Mouse (Mus musculus) hindbrain, embryonic 10.5 days (tissue): ENCODE data around the gene Peli1. TPM values are rescaled to one million over a fixed set of nuclear protein-coding genes. Genes with fewer than 3 reads are reported as not detected.
A peak's percentile ranks its signal among the peaks of the same experiment; 100 is the strongest.

Source experiments
- DNase-seq: peaks from one replicate; pipeline ENCODE4 v3.0.0-alpha.2; 2017; ENCODE audit warnings: low spot score
- H3K27ac ChIP-seq: fragments of 300-500 bp; sonication (generic); 2 replicates; pipeline ENCODE4 v1.5.1; 2016; ENCODE audit warnings: mild to moderate bottlenecking, moderate library complexity
- H3K27me3 ChIP-seq: fragments of 300-500 bp; sonication (generic); 2 replicates; pipeline ENCODE4 v1.6.1; 2016; ENCODE audit warnings: mild to moderate bottlenecking; ENCODE audit not compliant: poor library complexity, insufficient read depth, severe bottlenecking
- H3K36me3 ChIP-seq: fragments of 300-500 bp; sonication (generic); 2 replicates; pipeline ENCODE4 v1.6.1; 2016; ENCODE audit warnings: mild to moderate bottlenecking, moderate library complexity
- H3K4me1 ChIP-seq: fragments of 300-500 bp; sonication (generic); replicated peaks from 2 replicates; pipeline ENCODE4 v1.6.1; 2016; ENCODE audit warnings: mild to moderate bottlenecking
- H3K4me3 ChIP-seq: fragments of 300-500 bp; sonication (generic); 2 replicates; pipeline ENCODE4 v1.5.1; 2016; ENCODE audit warnings: mild to moderate bottlenecking, moderate library complexity
- H3K9me3 ChIP-seq: fragments of 300-500 bp; sonication (generic); 2 replicates; pipeline ENCODE4 v1.6.1; 2016; ENCODE audit warnings: mild to moderate bottlenecking, moderate library complexity
- WGBS: fragments of 180-500 bp; shearing (Covaris S2); methylation state at CpG from one replicate; pipeline ENCODE4 v1.1.7; 2016; 5-methylcytosine and 5-hydroxymethylcytosine counted together
- polyA plus RNA-seq: library from polyadenylated mRNA; unstranded; fragments of >200 nt; fragmentation: Nextera tagmentation; extraction: Ambion mirVana; gene quantifications from 2 replicates; pipeline ENCODE4 v1.2.1, GENCODE M21; 2016

Peli1 gene
- polyA plus RNA-seq, 1 experiment from 2014 or later: 75.9 TPM

DNA sequence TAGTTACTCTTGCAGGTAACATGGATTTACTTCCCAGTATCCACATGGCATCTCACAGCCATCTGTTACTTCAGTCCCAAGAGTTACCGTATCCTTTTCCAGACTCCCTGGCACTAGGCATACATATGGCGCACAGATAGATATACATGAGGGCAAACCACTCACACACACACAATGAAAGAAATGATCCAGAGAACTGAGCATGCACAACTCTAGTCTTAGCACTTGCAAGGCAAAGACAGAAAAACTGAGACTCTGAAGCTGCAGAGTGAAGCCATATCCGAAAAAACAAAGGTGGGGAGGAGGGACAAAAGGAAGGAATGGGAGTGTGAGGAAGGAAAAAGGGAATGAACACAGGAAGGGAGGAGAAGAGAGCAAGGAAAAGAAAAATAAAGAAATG lies 27.8 kb upstream of the Peli1 start:
- 93% methylated on average over 3 of the region's 3 CpGs for WGBS
- no peak overlapping the region for H3K27ac ChIP-seq
- no peak for DNase-seq
- no peaks in the 10 kb centered on the region for H3K9me3 ChIP-seq
- no peaks in the 10 kb centered on the region for H3K36me3 ChIP-seq
- H3K27me3 ChIP-seq: no peaks in the 10 kb centered on the region
- H3K4me3 ChIP-seq: no peak overlapping the region
- H3K4me1 ChIP-seq: 0 out of 2 replicates have a peak, but pooled peaks cover 3% of the 10 kb centered on the region

DNA sequence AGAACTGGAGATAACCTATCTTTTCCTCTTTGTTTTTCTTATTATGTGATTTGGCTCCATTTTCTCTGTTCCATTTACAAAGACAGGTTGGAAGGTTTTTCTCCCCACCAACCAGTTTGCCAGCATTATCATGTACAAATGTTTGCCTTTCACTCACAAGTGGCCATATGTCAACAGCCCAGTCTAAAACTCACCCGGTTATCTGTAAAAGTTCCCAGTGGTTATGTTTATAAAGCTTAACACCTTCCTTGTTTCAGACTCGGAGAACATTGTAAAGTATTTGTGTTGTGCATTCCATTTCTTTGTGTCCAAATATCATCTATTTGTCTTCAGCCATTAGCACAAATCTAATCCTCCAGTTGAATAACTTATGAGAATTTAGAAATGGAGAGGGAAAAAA lies 11.7 kb upstream of the Peli1 start:
- H3K9me3 ChIP-seq: no peaks in the 10 kb centered on the region
- no peak for DNase-seq
- no peak overlapping the region for H3K4me3 ChIP-seq
- no peaks in the 10 kb centered on the region for H3K36me3 ChIP-seq
- peaks cover 13% of the 10 kb centered on the region for H3K4me1 ChIP-seq
- no peak overlapping the region for H3K27ac ChIP-seq
- H3K27me3 ChIP-seq: no peaks in the 10 kb centered on the region
- WGBS: 70% methylated on average over 2 of the region's 2 CpGs

DNA sequence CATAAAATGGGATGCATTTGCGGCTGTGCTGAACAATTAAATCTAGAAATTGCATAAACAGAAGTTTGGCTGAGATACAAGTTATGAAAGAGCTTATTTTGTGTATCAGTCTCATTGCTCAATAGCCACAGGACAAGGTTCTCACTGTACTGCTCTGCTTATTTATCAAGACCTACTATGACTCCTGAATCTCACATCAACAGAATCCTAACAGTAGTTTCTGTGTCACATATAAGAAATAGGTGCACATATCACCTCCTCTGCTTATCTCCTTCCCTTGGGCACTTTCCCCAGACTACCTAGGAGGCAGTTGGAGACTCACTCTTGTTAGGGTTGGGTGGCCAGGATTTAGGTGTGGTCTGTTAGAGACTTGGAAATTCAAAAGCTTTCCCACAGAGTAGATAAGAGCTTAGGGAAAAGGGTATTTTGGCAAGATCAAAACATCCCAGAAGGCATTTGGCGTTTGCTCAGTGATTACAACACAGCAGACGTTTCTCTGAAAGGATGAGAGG lies 11.2 kb upstream of the Peli1 start:
- Histone ChIP-seq H3K9me3 (no peaks in the 10 kb centered on the region), H3K27me3 (no peaks in the 10 kb centered on the region), H3K4me3 (no peak overlapping the region), H3K27ac (no peak overlapping the region), H3K36me3 (no peaks in the 10 kb centered on the region), H3K4me1 (peaks cover 13% of the 10 kb centered on the region)
- no peak for DNase-seq
- WGBS: 73% methylated on average over 3 of the region's 3 CpGs

DNA sequence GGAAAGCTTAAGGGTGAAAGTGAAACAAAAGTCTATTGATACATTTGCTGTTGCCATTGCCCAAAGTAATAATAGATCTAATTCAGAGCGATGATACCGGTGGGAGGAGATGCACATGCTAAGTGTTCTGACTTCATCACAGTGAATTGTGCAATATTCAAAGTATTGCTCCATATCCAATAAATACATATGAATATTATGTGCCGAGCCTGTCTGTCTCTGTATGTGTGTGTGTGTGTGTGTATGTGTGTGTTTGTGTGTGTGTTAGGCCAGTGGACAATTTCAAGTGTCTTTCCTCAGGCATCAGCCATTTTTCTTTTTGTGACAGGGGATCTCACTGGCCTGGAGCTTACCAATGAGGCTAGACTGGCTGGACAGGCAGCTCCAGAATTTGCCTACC lies 9.9 kb upstream of the Peli1 start:
- Histone ChIP-seq H3K4me3 (no peak overlapping the region), H3K27ac (no peak overlapping the region), H3K9me3 (no peaks in the 10 kb centered on the region), H3K36me3 (no peaks in the 10 kb centered on the region), H3K4me1 (peaks cover 13% of the 10 kb centered on the region), H3K27me3 (no peaks in the 10 kb centered on the region)
- no peak for DNase-seq
- 89% methylated on average over 3 of the region's 3 CpGs for WGBS

DNA sequence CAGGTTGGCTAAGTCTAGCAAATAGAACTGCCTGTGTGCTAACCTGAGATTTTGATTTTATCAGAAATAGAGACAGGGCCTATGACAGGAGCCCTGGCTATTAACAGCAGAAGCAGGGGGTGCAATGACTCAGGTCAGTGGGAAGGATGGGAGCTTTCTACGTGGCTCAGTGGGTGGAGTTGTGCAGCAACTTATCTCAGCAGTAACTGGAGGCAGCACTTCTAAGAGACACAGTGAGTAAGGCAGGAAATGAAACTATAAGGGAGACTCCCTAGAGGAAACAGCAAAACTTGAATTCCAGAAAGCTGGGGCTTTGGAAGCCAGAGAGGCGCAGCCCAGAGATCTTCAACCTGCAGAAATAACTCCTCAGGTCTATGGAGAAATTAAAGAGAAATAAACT lies 8.4 kb upstream of the Peli1 start:
- Histone ChIP-seq H3K27me3 (no peaks in the 10 kb centered on the region), H3K9me3 (no peaks in the 10 kb centered on the region), H3K4me3 (no peak overlapping the region), H3K27ac (no peak overlapping the region), H3K36me3 (no peaks in the 10 kb centered on the region), H3K4me1 (peaks cover 13% of the 10 kb centered on the region)
- WGBS: 51% methylated on average over 2 of the region's 2 CpGs
- DNase-seq: no peak

DNA sequence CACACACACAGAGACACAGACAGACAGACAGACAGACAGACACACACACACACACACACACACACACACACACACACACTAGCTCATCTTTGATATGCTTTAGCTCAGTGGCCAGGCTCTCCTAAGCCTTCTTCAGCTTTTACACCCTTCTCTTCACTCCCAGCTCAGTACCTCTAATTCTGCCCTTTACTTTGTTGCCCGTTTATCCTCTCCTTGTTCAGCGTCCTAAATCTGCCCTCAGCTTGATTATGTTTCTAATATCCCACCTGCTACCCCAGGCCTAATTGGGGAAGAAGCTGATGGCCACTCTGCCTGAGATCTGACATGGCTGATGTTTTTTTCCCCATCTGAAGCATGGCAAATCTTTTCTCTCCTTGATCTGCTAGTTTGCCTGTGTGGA lies 2.7 kb upstream of the Peli1 start:
- Histone ChIP-seq H3K27me3 (no peaks in the 10 kb centered on the region), H3K36me3 (no peaks in the 10 kb centered on the region), H3K9me3 (no peaks in the 10 kb centered on the region), H3K27ac (no peak overlapping the region), H3K4me1 (peaks cover 10% of the 10 kb centered on the region), H3K4me3 (no peak overlapping the region)
- WGBS: 58% methylated on average over 2 of the region's 2 CpGs
- DNase-seq: no peak

DNA sequence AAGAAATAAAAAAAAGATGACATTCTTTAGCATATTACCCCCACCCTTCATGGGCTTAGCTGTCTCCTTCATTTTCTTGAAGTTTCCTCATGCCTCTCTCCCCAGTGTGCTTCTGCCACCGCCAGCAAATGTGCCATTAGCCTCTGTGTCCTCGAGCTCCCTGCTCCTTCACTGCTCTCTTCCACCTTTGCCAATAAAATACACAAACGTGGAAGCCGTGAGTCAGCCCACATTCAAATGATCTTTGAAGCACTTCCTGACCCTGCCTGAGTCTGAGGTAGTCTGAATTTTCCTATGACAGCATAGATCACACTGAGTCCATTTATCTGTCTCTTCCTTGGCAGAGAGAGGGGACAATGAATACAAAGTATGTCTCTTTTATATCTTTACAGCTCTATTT lies 1.5 kb upstream of the Peli1 start:
- WGBS: 73% methylated on average over 4 of the region's 4 CpGs
- H3K4me1 ChIP-seq: peaks cover 21% of the 10 kb centered on the region
- H3K36me3 ChIP-seq: peaks cover 7% of the 10 kb centered on the region; the same call in 1 of the 2 replicates
- H3K4me3 ChIP-seq: no peak overlapping the region
- no peaks in the 10 kb centered on the region for H3K9me3 ChIP-seq
- no peaks in the 10 kb centered on the region for H3K27me3 ChIP-seq
- no peak for DNase-seq
- H3K27ac ChIP-seq: no peak overlapping the region

DNA sequence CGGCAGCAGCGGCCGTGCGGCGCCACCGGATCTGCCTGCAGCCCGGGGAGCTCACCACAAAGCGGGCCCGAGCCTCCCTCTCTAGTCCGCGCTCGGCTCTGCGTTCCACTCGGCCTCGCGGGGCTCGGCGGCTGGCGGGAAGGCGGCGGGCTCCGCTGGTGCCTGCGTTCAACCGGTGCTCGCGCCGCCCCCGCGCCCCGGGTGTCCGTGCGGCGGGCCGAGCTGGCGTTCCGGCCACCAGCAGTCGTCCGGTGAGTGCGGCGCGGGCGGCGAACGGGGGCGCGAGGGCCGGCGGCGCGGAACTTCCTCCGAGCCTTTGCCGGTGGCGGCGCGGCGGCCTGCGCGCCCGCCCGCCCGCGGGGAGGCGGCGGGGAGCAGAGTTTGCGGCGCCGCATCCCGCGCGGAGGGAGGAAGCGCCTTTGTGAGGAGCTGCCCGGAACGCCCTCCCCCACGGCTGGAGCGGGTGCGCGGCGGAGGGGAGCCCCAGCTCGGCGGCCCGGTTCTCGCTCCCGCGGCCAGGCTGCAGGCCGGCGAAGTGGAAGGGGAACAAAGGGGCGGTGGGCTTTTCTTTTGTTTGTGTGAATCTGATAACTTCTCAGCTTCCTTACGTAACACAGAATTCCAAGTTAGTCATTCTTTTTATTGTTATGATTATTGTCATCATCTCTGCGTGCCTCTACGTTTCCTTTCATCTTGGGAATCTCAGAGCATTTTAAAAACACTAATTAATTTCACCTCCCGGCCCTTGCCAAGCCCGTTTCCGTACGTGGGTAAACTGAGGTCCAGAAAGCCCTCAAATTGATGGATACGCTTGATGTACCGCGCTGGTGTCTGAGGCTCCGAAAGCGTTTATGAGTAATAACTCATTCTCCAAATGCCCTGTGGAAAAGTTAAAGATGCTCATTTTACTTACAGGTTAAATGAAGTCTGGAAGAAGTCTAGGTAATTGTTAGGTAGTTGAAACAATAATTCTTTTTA lies 626 bp downstream of the Peli1 start:
- DNase-seq: peak; percentile 67
- whole genome bisulfite sequencing: under 1% methylated on average over 99 of the region's 99 CpGs
- H3K36me3 ChIP-seq: peaks cover 20% of the 10 kb centered on the region

DNA sequence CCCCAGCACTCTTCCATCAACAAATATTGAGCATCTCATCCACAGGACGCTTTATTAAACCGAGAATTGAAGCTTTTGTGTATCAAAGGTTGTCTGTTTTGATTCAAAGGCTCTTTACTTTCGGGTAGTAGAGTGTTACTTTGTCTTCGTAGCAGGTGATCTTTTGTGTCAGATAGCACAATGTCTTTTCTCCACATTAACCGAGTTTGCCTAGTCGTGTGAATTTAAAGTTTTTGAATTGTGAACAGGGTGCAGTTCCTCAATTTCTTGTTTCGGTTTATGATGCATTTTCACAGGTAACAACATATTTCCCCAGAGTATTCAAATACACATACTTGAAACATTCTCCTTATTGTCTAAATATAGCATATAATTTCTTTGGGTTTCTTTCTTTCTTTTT lies 1.5 kb downstream of the Peli1 start:
- Histone ChIP-seq H3K9me3 (0 out of 2 replicates have a peak, but pooled peaks cover 2% of the 10 kb centered on the region), H3K4me1 (peaks cover 21% of the 10 kb centered on the region), H3K4me3 (peak overlapping the region; percentile 74), H3K27me3 (no peaks in the 10 kb centered on the region), H3K27ac (peak overlapping the region; percentile 98), H3K36me3 (peaks cover 23% of the 10 kb centered on the region)
- DNase-seq: no peak
- 13% methylated on average over 7 of the region's 7 CpGs for WGBS

More for the DNA sequence above, 626 bp downstream of the Peli1 start:
- H3K27ac ChIP-seq: peak overlapping the region; percentile 98
- no peaks in the 10 kb centered on the region for H3K27me3 ChIP-seq
- peaks cover 21% of the 10 kb centered on the region for H3K4me1 ChIP-seq
- H3K9me3 ChIP-seq: 0 out of 2 replicates have a peak, but pooled peaks cover 2% of the 10 kb centered on the region
- H3K4me3 ChIP-seq: peak overlapping the region; percentile 74

DNA sequence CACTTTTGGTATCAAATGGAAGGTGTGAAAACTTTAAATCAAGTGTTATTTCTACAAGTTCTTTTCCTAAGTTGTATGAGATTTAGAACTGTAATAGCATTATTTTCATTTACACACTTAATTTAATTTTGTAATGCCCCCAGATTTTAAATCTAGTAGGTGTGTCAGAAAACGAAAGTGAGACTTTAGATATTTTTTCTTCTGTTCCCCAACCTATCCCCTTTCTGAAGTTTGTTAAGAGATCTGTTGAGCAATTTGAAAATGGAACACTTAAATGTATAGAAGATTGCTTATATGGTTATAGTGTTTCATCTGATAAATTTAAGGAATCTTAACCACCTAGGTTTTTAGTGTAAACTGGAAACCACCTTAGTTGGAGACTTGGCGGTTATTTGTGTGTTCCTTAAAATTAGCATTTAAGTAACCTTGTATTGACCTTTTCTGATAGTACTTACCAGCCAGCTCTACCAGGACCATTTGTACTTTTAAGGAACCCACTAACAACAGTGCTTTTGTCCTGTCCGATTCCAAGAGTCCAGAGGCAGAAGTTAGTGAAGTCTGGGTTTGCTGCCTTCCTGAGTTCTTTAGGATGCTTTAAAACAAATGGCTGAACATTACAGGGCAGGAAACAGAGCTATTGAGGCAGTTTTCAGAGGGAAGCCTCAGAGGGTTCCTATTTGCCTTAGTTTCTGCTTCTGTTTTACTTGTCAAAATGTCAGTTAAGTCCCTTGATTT lies 2.2 kb downstream of the Peli1 start:
- H3K36me3 ChIP-seq: peaks cover 28% of the 10 kb centered on the region
- 0 out of 2 replicates have a peak, but pooled peaks cover 2% of the 10 kb centered on the region for H3K9me3 ChIP-seq
- H3K27me3 ChIP-seq: no peaks in the 10 kb centered on the region
- H3K4me3 ChIP-seq: peak overlapping the region; percentile 74
- no peak overlapping the region for H3K27ac ChIP-seq
- DNase-seq: no peak
- WGBS: 50% methylated on average over 3 of the region's 3 CpGs
- H3K4me1 ChIP-seq: peaks cover 21% of the 10 kb centered on the region

DNA sequence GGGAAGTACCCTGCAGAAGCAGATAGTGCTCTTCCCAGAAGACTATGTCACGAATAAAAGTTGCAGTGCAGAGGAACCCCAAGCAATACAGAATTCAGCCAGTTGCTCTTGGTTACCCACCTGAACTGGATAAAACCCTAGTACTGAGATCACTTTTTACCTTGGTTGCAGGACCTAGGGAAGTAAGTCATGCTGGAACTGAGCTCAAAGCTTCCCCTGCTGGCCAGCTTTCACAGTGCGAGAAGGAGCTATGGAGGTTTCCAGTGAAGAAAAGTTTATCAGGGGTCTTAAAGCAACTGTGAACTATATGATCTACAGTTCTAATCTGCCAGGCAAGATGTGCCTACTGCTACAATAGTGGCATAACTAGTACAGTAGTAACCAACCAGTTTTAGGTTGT lies 5.5 kb downstream of the Peli1 start:
- DNase-seq: no peak
- WGBS: 97% methylated on average over 2 of the region's 2 CpGs

DNA sequence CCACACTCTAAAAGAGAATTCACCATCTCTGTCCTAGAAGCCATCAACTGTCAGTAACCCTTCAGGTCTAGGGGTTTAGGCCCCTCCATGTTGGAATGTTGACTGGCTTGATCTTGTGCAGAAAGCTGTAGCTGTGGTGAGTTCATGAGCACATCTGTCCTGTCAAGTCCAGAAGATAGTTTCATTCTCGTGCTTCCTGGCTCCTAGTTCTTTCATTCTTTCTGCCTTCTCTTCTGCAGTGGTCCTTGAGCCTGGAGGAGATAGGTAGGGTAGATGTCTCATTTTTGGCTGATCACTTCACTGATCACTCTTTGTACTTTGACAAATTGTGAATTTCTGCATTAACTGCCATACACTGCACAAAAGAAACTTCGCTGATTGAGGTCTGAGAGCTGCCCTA lies 7.4 kb downstream of the Peli1 start:
- no peak overlapping the region for H3K4me3 ChIP-seq
- no peak for DNase-seq
- H3K27me3 ChIP-seq: no peaks in the 10 kb centered on the region
- no peak overlapping the region for H3K27ac ChIP-seq
- 0 out of 2 replicates have a peak, but pooled peaks cover 2% of the 10 kb centered on the region for H3K9me3 ChIP-seq
- 97% methylated on average over 2 of the region's 2 CpGs for WGBS
- peaks cover 31% of the 10 kb centered on the region for H3K36me3 ChIP-seq
- H3K4me1 ChIP-seq: peaks cover 10% of the 10 kb centered on the region

More for the DNA sequence above, 5.5 kb downstream of the Peli1 start:
- H3K27me3 ChIP-seq: no peaks in the 10 kb centered on the region
- 0 out of 2 replicates have a peak, but pooled peaks cover 2% of the 10 kb centered on the region for H3K9me3 ChIP-seq
- H3K4me3 ChIP-seq: no peak overlapping the region
- peaks cover 16% of the 10 kb centered on the region for H3K4me1 ChIP-seq
- peaks cover 31% of the 10 kb centered on the region for H3K36me3 ChIP-seq
- no peak overlapping the region for H3K27ac ChIP-seq
